Mouse (Mus musculus) lung, postnatal 0 days (tissue): ENCODE data around the gene Vegfb.

Source experiments
- CTCF ChIP-seq: IDR thresholded peaks from 2 replicates; pipeline ENCODE4 v1.5.1; 2016; ENCODE audit warnings: antibody characterized with exemption, mild to moderate bottlenecking
- EP300 ChIP-seq: IDR thresholded peaks from 2 replicates; pipeline ENCODE4 v1.6.1; 2016; ENCODE audit warnings: antibody characterized with exemption, mild to moderate bottlenecking, control low read depth

GRCm38 (mm10) chr19:6987904-6988285, 444 bp upstream of the Vegfb start:
- no peak for TF ChIP-seq CTCF
- TF ChIP-seq EP300 = no peak
